Comparison of ENCODE assay signal across 8 mouse cellular contexts in genomic region chr11:20248840-20249239, GRCm38 (mm10). TPM values are rescaled to one million over a fixed set of nuclear protein-coding genes. Genes with fewer than 3 reads are reported as not detected.
DNase-seq lines count a peak whose midpoint lies in the region; ATAC-seq and TF ChIP-seq lines count a peak whose summit lies in the region.

No protein-coding gene starts in this region.

- TF ChIP-seq EP300 in CH12.LX (IDR thresholded peaks at IDR 0.05; ENCODE audit: low read length), result no peak

- in situ Hi-C loops in CH12.LX (cut with MboI; ENCODE audit: low pct_ligation_motif_present, low pct_unique_long_range_greater_than_20kb, low sequenced_read_pairs), result no loop called here

- DNase-seq in heart, postnatal 4 days, result no peak
- DNase-seq in CH12.LX (ENCODE audit: extremely low read depth), result peak; percentile 46
- DNase-seq in layer of hippocampus, postnatal 36 days, result no peak
- no peak for DNase-seq in Muller cell, postnatal 12 days (ENCODE audit: inconsistent ontology term)

- no peak for TF ChIP-seq CTCF in CH12.LX (conservative IDR thresholded peaks at IDR 0.05 in 1 of 2, IDR thresholded peaks at IDR 0.05 in 1 of 2; ENCODE audit: low read depth in 2 of 2, low read length in 2 of 2)
- TF ChIP-seq CTCF in cortical plate, adult 2 months (IDR thresholded peaks at IDR 0.05; ENCODE audit: extremely low read depth, insufficient read depth, low read length), result no peak
- TF ChIP-seq CTCF in intestine, postnatal 0 days (IDR thresholded peaks at IDR 0.05; ENCODE audit: low read depth), result no peak

- peaks cover 41% of the 10 kb centered on the region for H3K4me1 ChIP-seq in heart, embryonic 15.5 days (replicated peaks)
- peaks cover 18 to 53% of the 10 kb centered on the region in 2 experiments for H3K4me1 ChIP-seq in CH12.LX (ENCODE audit: control insufficient read depth in 1 of 2, insufficient read depth in 2 of 2)
- H3K4me1 ChIP-seq in cortical plate, adult 2 months (ENCODE audit: control insufficient read depth, insufficient read depth, low read length), result peaks cover 10% of the 10 kb centered on the region
- H3K4me1 ChIP-seq in intestine, postnatal 0 days (replicated peaks; ENCODE audit: control insufficient read depth, insufficient read depth, low read length), result 0 out of 2 replicates have a peak, but pooled peaks cover 2% of the 10 kb centered on the region

- no peak for TF ChIP-seq RAD21 in CH12.LX (IDR thresholded peaks at IDR 0.05; ENCODE audit: low read depth, low read length)

- WGBS in heart, embryonic 15.5 days, result under 1% methylated on average over 39 of the region's 39 CpGs
- WGBS in intestine, postnatal 0 days, result 0% methylated on average over 37 of the region's 39 CpGs

- no peaks in the 10 kb centered on the region for H3K27me3 ChIP-seq in heart, embryonic 15.5 days
- no peaks in the 10 kb centered on the region for H3K27me3 ChIP-seq in CH12.LX (replicated peaks)
- no peaks in the 10 kb centered on the region for H3K27me3 ChIP-seq in intestine, postnatal 0 days (replicated peaks; ENCODE audit: control insufficient read depth, insufficient read depth, low read length)

- peak overlapping the region; percentile 89 for H3K27ac ChIP-seq in heart, embryonic 15.5 days
- peak overlapping the region; percentile 68 for H3K27ac ChIP-seq in CH12.LX (ENCODE audit: insufficient read depth, low read depth)
- peak overlapping the region; percentile 69 for H3K27ac ChIP-seq in cortical plate, adult 2 months (ENCODE audit: insufficient read depth, low read length)
- H3K27ac ChIP-seq in intestine, postnatal 0 days (ENCODE audit: low read depth, low read length), result peak overlapping the region; percentile 82

- dilution Hi-C loops in CH12.LX (cut with MboI; ENCODE audit: extremely low pct_ligation_motif_present, extremely low pct_unique_long_range_greater_than_20kb, low sequenced_read_pairs), result no loop called here

- ATAC-seq in heart, embryonic 15.5 days (replicated peaks; ENCODE audit: insufficient number of reproducible peaks, insufficient read depth, low FRiP score, low read depth), result peak; percentile 62
- peak; percentile 70 for ATAC-seq in intestine, postnatal 0 days
- peak; percentile 15 for ATAC-seq in megakaryocyte progenitor cell, adult 5-6 weeks (replicated peaks; ENCODE audit: poor library complexity)

- TF ChIP-seq POLR2A in CH12.LX (IDR thresholded peaks at IDR 0.05; ENCODE audit: low read depth, low read length), result no peak
- no peak for TF ChIP-seq POLR2A in cortical plate, adult 2 months (IDR thresholded peaks at IDR 0.05; ENCODE audit: extremely low read depth, insufficient read depth, low read length)

- H3K9me3 ChIP-seq in heart, embryonic 15.5 days (replicated peaks), result no peaks in the 10 kb centered on the region
- H3K9me3 ChIP-seq in CH12.LX (replicated peaks; ENCODE audit: low read length), result peaks cover 2% of the 10 kb centered on the region
- H3K9me3 ChIP-seq in intestine, postnatal 0 days (ENCODE audit: control insufficient read depth), result no peaks in the 10 kb centered on the region

- no peaks in the 10 kb centered on the region for H3K36me3 ChIP-seq in heart, embryonic 15.5 days
- peaks cover 13 to 32% of the 10 kb centered on the region in 2 experiments for H3K36me3 ChIP-seq in CH12.LX (replicated peaks in 1 of 2; ENCODE audit: control insufficient read depth in 1 of 2, insufficient read depth in 1 of 2, low read length in 1 of 2)
- peaks cover 8% of the 10 kb centered on the region; the same call in 1 of the 2 replicates for H3K36me3 ChIP-seq in intestine, postnatal 0 days (ENCODE audit: control insufficient read depth, insufficient read depth)

- peak overlapping the region; percentile 91 for H3K4me2 ChIP-seq in heart, embryonic 15.5 days
- peak overlapping the region; percentile 80 for H3K4me2 ChIP-seq in CH12.LX (ENCODE audit: insufficient read depth, low read depth, poor library complexity, severe bottlenecking)
- H3K4me2 ChIP-seq in intestine, postnatal 0 days (replicated peaks; ENCODE audit: low read depth), result peak overlapping the region; percentile 89

- H3K4me3 ChIP-seq in heart, embryonic 15.5 days, result peak overlapping the region; percentile 88
- H3K4me3 ChIP-seq in CH12.LX (replicated peaks in 1 of 3; ENCODE audit: low read depth in 2 of 3, low read length in 2 of 3, poor library complexity in 1 of 3), result peak overlapping the region; percentile 74 to 96 (median 83)
- H3K4me3 ChIP-seq in cortical plate, adult 2 months (ENCODE audit: insufficient read depth, low read length), result peak overlapping the region; percentile 57
- peak overlapping the region; percentile 94 for H3K4me3 ChIP-seq in intestine, postnatal 0 days (ENCODE audit: low read depth, low read length)

- H3K79me2 ChIP-seq in CH12.LX (replicated peaks; ENCODE audit: control insufficient read depth, extremely low read depth, insufficient read depth, poor library complexity, severe bottlenecking), result peaks cover 44% of the 10 kb centered on the region

- H3K9ac ChIP-seq in heart, embryonic 15.5 days, result peak overlapping the region; percentile 94
- peak overlapping the region; percentile 90 for H3K9ac ChIP-seq in CH12.LX (ENCODE audit: insufficient read depth, low read depth)
- peak overlapping the region; percentile 86 for H3K9ac ChIP-seq in intestine, postnatal 0 days (ENCODE audit: low read depth, low read length)

TF ChIP-seq in CH12.LX, 34 proteins besides CTCF, POLR2A, EP300 and RAD21 (continues in another document):
- TF ChIP-seq ETS1 (conservative IDR thresholded peaks at IDR 0.05; ENCODE audit: low read depth, low read length) (no peak), E2F4 (IDR thresholded peaks at IDR 0.05; ENCODE audit: insufficient replicate concordance, low read depth, low read length) (no peak), UBTF (IDR thresholded peaks at IDR 0.05; ENCODE audit: low read depth, low read length) (0 out of 2 replicates have a peak, but pooled peaks have one; percentile 91), POLR2AphosphoS2 (IDR thresholded peaks at IDR 0.05; ENCODE audit: low read depth, low read length) (no peak), ZNF384 (IDR thresholded peaks at IDR 0.05; ENCODE audit: low read depth, low read length) (no peak), JUND (conservative IDR thresholded peaks at IDR 0.05; ENCODE audit: low read depth, low read length) (no peak), CHD2 (IDR thresholded peaks at IDR 0.05; ENCODE audit: low read length) (no peak), GABPA (IDR thresholded peaks at IDR 0.05; ENCODE audit: insufficient replicate concordance, low read depth, low read length) (no peak), ZC3H11A (IDR thresholded peaks at IDR 0.05; ENCODE audit: low read depth, low read length) (no peak), JUN (IDR thresholded peaks at IDR 0.05; ENCODE audit: insufficient read depth, low read depth, low read length) (no peak), CHD1 (IDR thresholded peaks at IDR 0.05; ENCODE audit: low read depth, low read length) (0 out of 2 replicates have a peak, but pooled peaks have one; percentile 17), HCFC1 (IDR thresholded peaks at IDR 0.05; ENCODE audit: low read depth, low read length) (no peak), SMC3 (IDR thresholded peaks at IDR 0.05; ENCODE audit: low read depth, low read length) (no peak), MYC (IDR thresholded peaks at IDR 0.05; ENCODE audit: low read depth, low read length) (0 out of 2 replicates have a peak, but pooled peaks have one; percentile 1), ZKSCAN1 (IDR thresholded peaks at IDR 0.05; ENCODE audit: borderline replicate concordance, low read depth, low read length) (no peak), USF2 (conservative IDR thresholded peaks at IDR 0.05; ENCODE audit: low read depth, low read length) (no peak), TCF12 (IDR thresholded peaks at IDR 0.05; ENCODE audit: low read depth, low read length) (peak; percentile 9; the same call in 1 of the 2 replicates), PAX5 (IDR thresholded peaks at IDR 0.05; ENCODE audit: low read length) (no peak), MAFK (IDR thresholded peaks at IDR 0.05; ENCODE audit: insufficient replicate concordance, low read length) (no peak), SIN3A (IDR thresholded peaks at IDR 0.05; ENCODE audit: low read length) (no peak), USF1 (IDR thresholded peaks at IDR 0.05; ENCODE audit: low read depth, low read length) (no peak), BHLHE40 (IDR thresholded peaks at IDR 0.05; ENCODE audit: low read depth, low read length) (no peak), ZMIZ1 (IDR thresholded peaks at IDR 0.05; ENCODE audit: low read depth, low read length) (no peak; the same call in 1 of the 2 replicates), KAT2A (IDR thresholded peaks at IDR 0.05; ENCODE audit: insufficient replicate concordance, low read length) (0 out of 2 replicates have a peak, but pooled peaks have one; percentile 27), NELFE (IDR thresholded peaks at IDR 0.05; ENCODE audit: low read depth, low read length) (no peak; the same call in 1 of the 2 replicates), MAZ (IDR thresholded peaks at IDR 0.05; ENCODE audit: low read depth, low read length) (no peak)

RNA-seq across cellular contexts. Expression of gene Cep68, which starts 0.4 kb away (rescaled TPM):
- polyA plus RNA-seq in heart, embryonic 15.5 days (2015; fragmentation: Nextera tagmentation; extraction: Ambion mirVana), result 25.7 and 31.9 TPM in 2 replicates
- total RNA-seq in heart, postnatal 4 days (2021), result 10 to 100 TPM; 44.1 to 44.2 TPM
- 28.7 and 30.7 TPM in 2 replicates for total RNA-seq in CH12.LX (2012; rRNA removed)
- total RNA-seq in CH12.LX (2014; rRNA removed), result 27.8 and 28.3 TPM in 2 replicates
- 27.7 and 31.6 TPM in 2 replicates for polyA plus RNA-seq in CH12.LX (2012; ENCODE audit: insufficient read length, low read depth)
- polyA plus RNA-seq in cortical plate, adult 2 months (2012; rRNA removed), result 17.3 and 17.8 TPM in 2 replicates
- 6.3 and 6.5 TPM in 2 replicates for polyA plus RNA-seq in intestine, postnatal 0 days (2015; fragmentation: Nextera tagmentation; extraction: Ambion mirVana)
- total RNA-seq in megakaryocyte progenitor cell, adult 5-6 weeks (2015), result 22.6 and 27.7 TPM in 2 replicates
- 28.3 and 28.6 TPM in 2 replicates for total RNA-seq in megakaryocyte progenitor cell, adult 5-6 weeks (2017)
- 10 to 100 TPM; 32.4 to 33.0 TPM for total RNA-seq in layer of hippocampus, postnatal 36 days (2021)

RNA-seq across cellular contexts. Expression of gene Rab1a, which starts 47.6 kb away (rescaled TPM):
- polyA plus RNA-seq in heart, embryonic 15.5 days (2015; fragmentation: Nextera tagmentation; extraction: Ambion mirVana), result 191 and 212 TPM in 2 replicates
- 100 to 1,000 TPM; 178 to 180 TPM for total RNA-seq in heart, postnatal 4 days (2021)
- total RNA-seq in CH12.LX (2012; rRNA removed) (76.7 and 98.7 TPM in 2 replicates), CH12.LX (2014; rRNA removed) (135 and 143 TPM in 2 replicates)
- polyA plus RNA-seq in CH12.LX (2012; ENCODE audit: insufficient read length, low read depth), result 216 and 263 TPM in 2 replicates
- polyA plus RNA-seq in cortical plate, adult 2 months (2012; rRNA removed), result 189 and 195 TPM in 2 replicates
- 761 and 762 TPM in 2 replicates for polyA plus RNA-seq in intestine, postnatal 0 days (2015; fragmentation: Nextera tagmentation; extraction: Ambion mirVana)
- total RNA-seq in megakaryocyte progenitor cell, adult 5-6 weeks (2015), result 143 and 167 TPM in 2 replicates
- total RNA-seq in megakaryocyte progenitor cell, adult 5-6 weeks (2017), result 86.8 and 87.9 TPM in 2 replicates
- total RNA-seq in layer of hippocampus, postnatal 36 days (2021), result 100 to 1,000 TPM; 171 to 179 TPM

Comparison
In these comparisons a context has a peak if more than half of its experiments do, and no peak if none do; other contexts are left out.
1. ATAC-seq: peak in every context shown above with its lines; median percentile 70 in intestine, postnatal 0 days; 62 in heart, embryonic 15.5 days; 15 in megakaryocyte progenitor cell, adult 5-6 weeks.